Mouse (Mus musculus): Measurements from ENCODE around the gene Gm9887.

DNA sequence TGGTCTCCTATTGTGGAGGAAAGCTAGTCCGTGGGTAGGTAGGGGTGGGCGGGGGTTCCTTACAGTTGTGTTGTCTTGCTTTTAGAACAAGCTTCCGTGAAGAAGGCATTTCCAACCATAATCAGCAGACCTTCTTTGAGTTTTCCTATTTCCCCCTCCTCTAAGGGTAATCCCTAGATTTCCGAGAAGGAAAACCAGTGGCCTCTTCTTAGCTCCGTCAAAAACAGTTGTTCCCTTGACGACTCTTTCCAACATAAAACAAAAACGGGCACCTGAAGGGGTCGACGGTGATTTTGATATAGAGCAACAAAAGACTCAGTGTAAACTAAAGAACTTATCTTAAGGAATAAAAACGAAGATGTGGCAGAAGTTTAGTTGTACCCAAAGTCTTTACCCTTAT lies 10.3 kb downstream of the Gm9887 start:
- TF ChIP-seq CTCF (IDR thresholded peaks at IDR 0.05; ENCODE audit: extremely low read depth, insufficient read depth, low read length): no peak
- no peak for TF ChIP-seq POLR2A (IDR thresholded peaks at IDR 0.05; ENCODE audit: extremely low read depth, insufficient read depth, low read length)
